Mouse (Mus musculus): ENCODE data around the gene Apobec2. TPM values are rescaled to one million over a fixed set of nuclear protein-coding genes. Genes with fewer than 3 reads are reported as not detected.
"Not testable (repeated sequence)": the region's sequence is repeated elsewhere in the genome, so short reads cannot be mapped to it uniquely, and the experiment has no call there.

The Apobec2 gene
- polyA plus RNA-seq (2015; fragmentation: Nextera tagmentation; extraction: Ambion mirVana) = 0.80 and 0.93 TPM in 2 replicates

- ATAC-seq (replicated peaks; ENCODE audit: low FRiP score, low read depth) (no peak), DNase-seq (ENCODE audit: low spot score) (no peak)
- H3K9ac ChIP-seq (ENCODE audit: low read depth, low read length) = no peak within 1 kb of the TSS
- H3K36me3 ChIP-seq (ENCODE audit: insufficient read depth, low read length) = no peaks in the 10 kb centered on the region
- WGBS = 71% methylated on average over 16 of the region's 16 CpGs
- H3K27ac ChIP-seq = no peak within 1 kb of the TSS
- no peaks in the 10 kb centered on the region for H3K27me3 ChIP-seq (ENCODE audit: insufficient read depth, low read length)
- H3K4me3 ChIP-seq (replicated peaks; ENCODE audit: low read depth, low read length) = no peak within 1 kb of the TSS
- no peak for TF ChIP-seq CTCF (IDR thresholded peaks at IDR 0.05; ENCODE audit: low read depth)
- H3K4me1 ChIP-seq (replicated peaks; ENCODE audit: insufficient read depth, low read length) = peaks cover 23% of the 10 kb centered on the region
- H3K9me3 ChIP-seq (replicated peaks; ENCODE audit: low read length) = no peaks in the 10 kb centered on the region
- no peak within 1 kb of the TSS for H3K4me2 ChIP-seq (ENCODE audit: low read length)
These were observed at the start of gene Apobec2 for GRCm38 (mm10) chr17:48432158-48432980. TSS of gene Apobec2 (minus strand) at chr17:48432930.

GRCm38 (mm10) chr17:48479952-48480351, 47.2 kb upstream of the Apobec2 start:
- H3K27ac ChIP-seq = no peak overlapping the region
- no peaks in the 10 kb centered on the region for H3K36me3 ChIP-seq (ENCODE audit: insufficient read depth, low read length)
- 88% methylated on average over 10 of the region's 10 CpGs for WGBS
- H3K4me1 ChIP-seq (replicated peaks; ENCODE audit: insufficient read depth, low read length) = no peaks in the 10 kb centered on the region
- DNase-seq (ENCODE audit: low spot score) (no peak), ATAC-seq (replicated peaks; ENCODE audit: low FRiP score, low read depth) (no peak)
- no peak overlapping the region for H3K9ac ChIP-seq (ENCODE audit: low read depth, low read length)
- no peak overlapping the region for H3K4me3 ChIP-seq (replicated peaks; ENCODE audit: low read depth, low read length)
- no peak for TF ChIP-seq CTCF (IDR thresholded peaks at IDR 0.05; ENCODE audit: low read depth)
- H3K27me3 ChIP-seq (ENCODE audit: insufficient read depth, low read length) = no peaks in the 10 kb centered on the region
- no peaks in the 10 kb centered on the region for H3K9me3 ChIP-seq (replicated peaks; ENCODE audit: low read length)
- no peak overlapping the region for H3K4me2 ChIP-seq (ENCODE audit: low read length)

- no peaks in the 10 kb centered on the region for H3K4me1 ChIP-seq (replicated peaks; ENCODE audit: insufficient read depth, low read length)
- ATAC-seq (replicated peaks; ENCODE audit: low FRiP score, low read depth) (no peak), DNase-seq (ENCODE audit: low spot score) (no peak)
- no peak overlapping the region for H3K9ac ChIP-seq (ENCODE audit: low read depth, low read length)
- H3K36me3 ChIP-seq (ENCODE audit: insufficient read depth, low read length) = no peaks in the 10 kb centered on the region
- H3K27ac ChIP-seq = no peak overlapping the region
- WGBS = 84% methylated on average over 8 of the region's 8 CpGs
- H3K9me3 ChIP-seq (replicated peaks; ENCODE audit: low read length) = no peaks in the 10 kb centered on the region
- H3K27me3 ChIP-seq (ENCODE audit: insufficient read depth, low read length) = no peaks in the 10 kb centered on the region
- no peak overlapping the region for H3K4me3 ChIP-seq (replicated peaks; ENCODE audit: low read depth, low read length)
- no peak overlapping the region for H3K4me2 ChIP-seq (ENCODE audit: low read length)
- TF ChIP-seq CTCF (IDR thresholded peaks at IDR 0.05; ENCODE audit: low read depth) = no peak
These were observed 42.7 kb upstream of the Apobec2 start for GRCm38 (mm10) chr17:48475444-48475843.

- not testable (repeated sequence) for H3K9me3 ChIP-seq (replicated peaks; ENCODE audit: low read length); ATAC-seq (replicated peaks; ENCODE audit: low FRiP score, low read depth); H3K4me3 ChIP-seq (replicated peaks; ENCODE audit: low read depth, low read length); H3K27me3 ChIP-seq (ENCODE audit: insufficient read depth, low read length); DNase-seq (ENCODE audit: low spot score); H3K27ac ChIP-seq; H3K36me3 ChIP-seq (ENCODE audit: insufficient read depth, low read length); H3K4me2 ChIP-seq (ENCODE audit: low read length); H3K4me1 ChIP-seq (replicated peaks; ENCODE audit: insufficient read depth, low read length); H3K9ac ChIP-seq (ENCODE audit: low read depth, low read length)
- WGBS = 72% methylated on average over 6 of the region's 6 CpGs
These were observed 41.6 kb upstream of the Apobec2 start for GRCm38 (mm10) chr17:48474282-48474681.

- peak; percentile 79 for DNase-seq (ENCODE audit: low spot score)
- Histone ChIP-seq H3K36me3 (ENCODE audit: insufficient read depth, low read length) (no peaks in the 10 kb centered on the region), H3K4me1 (replicated peaks; ENCODE audit: insufficient read depth, low read length) (no peaks in the 10 kb centered on the region), H3K27ac (no peak overlapping the region), H3K9me3 (replicated peaks; ENCODE audit: low read length) (no peaks in the 10 kb centered on the region), H3K4me3 (replicated peaks; ENCODE audit: low read depth, low read length) (no peak overlapping the region), H3K9ac (ENCODE audit: low read depth, low read length) (no peak overlapping the region), H3K4me2 (ENCODE audit: low read length) (0 out of 2 replicates have a peak overlapping the region, but pooled peaks have one; percentile 10), H3K27me3 (ENCODE audit: insufficient read depth, low read length) (no peaks in the 10 kb centered on the region)
- TF ChIP-seq CTCF (IDR thresholded peaks at IDR 0.05; ENCODE audit: low read depth) = peak; percentile 92
- WGBS = 11% methylated on average over 22 of the region's 22 CpGs
- peak; percentile 70 for ATAC-seq (replicated peaks; ENCODE audit: low FRiP score, low read depth)
These were observed 34.9 kb upstream of the Apobec2 start for GRCm38 (mm10) chr17:48467395-48468231.

GRCm38 (mm10) chr17:48466769-48467394, 34.2 kb upstream of the Apobec2 start:
- H3K9ac ChIP-seq (ENCODE audit: low read depth, low read length) = no peak overlapping the region
- H3K36me3 ChIP-seq (ENCODE audit: insufficient read depth, low read length) = no peaks in the 10 kb centered on the region
- H3K9me3 ChIP-seq (replicated peaks; ENCODE audit: low read length) = no peaks in the 10 kb centered on the region
- WGBS = 45% methylated on average over 22 of the region's 22 CpGs
- DNase-seq (ENCODE audit: low spot score) (no peak), ATAC-seq (replicated peaks; ENCODE audit: low FRiP score, low read depth) (peak; percentile 52)
- H3K27me3 ChIP-seq (ENCODE audit: insufficient read depth, low read length) = no peaks in the 10 kb centered on the region
- TF ChIP-seq CTCF (IDR thresholded peaks at IDR 0.05; ENCODE audit: low read depth) = no peak
- H3K4me1 ChIP-seq (replicated peaks; ENCODE audit: insufficient read depth, low read length) = no peaks in the 10 kb centered on the region
- no peak overlapping the region for H3K4me3 ChIP-seq (replicated peaks; ENCODE audit: low read depth, low read length)
- H3K4me2 ChIP-seq (ENCODE audit: low read length) = 0 out of 2 replicates have a peak overlapping the region, but pooled peaks have one; percentile 10
- no peak overlapping the region for H3K27ac ChIP-seq
